ENCODE assay signal across 14 mouse cellular contexts in the genomic region with DNA sequence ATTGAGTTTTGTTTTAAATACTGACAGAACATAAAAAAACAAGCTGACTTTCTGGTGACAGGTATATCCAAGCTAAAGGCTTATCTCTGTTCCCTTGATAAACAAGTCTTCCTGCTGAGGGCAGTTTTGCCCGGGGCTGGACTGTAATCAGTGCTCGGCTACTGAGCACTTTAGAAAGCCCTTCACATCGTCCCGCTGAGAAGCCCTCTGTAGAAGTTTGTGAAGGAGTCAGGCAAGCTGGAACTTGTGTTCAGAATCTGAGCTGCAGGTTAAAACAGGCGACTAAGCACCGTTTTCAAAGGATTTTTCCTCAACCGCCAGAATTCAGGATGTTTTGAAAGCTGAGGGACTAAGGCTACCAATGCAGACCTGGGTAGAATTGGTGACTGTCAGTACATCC. TPM values are rescaled to one million over a fixed set of nuclear protein-coding genes. Genes with fewer than 3 reads are reported as not detected.
DNase-seq lines count a peak whose midpoint lies in the region; ATAC-seq and TF ChIP-seq lines count a peak whose summit lies in the region.
"Had no signal": no experiment of that assay in that cellular context is flagged by ENCODE, and none has a peak within 500 bp of the region (broad histone marks: within the 10 kb centered on the region; RNA-seq: fewer than 3 reads in every experiment).

No protein-coding gene starts in this region.

- WGBS in heart, embryonic 15.5 days: 5% methylated on average over 7 of the region's 7 CpGs
- WGBS in intestine, embryonic 16.5 days: 6% methylated on average over 7 of the region's 7 CpGs

- dilution Hi-C loops in CH12.LX (cut with MboI; ENCODE audit: extremely low pct_ligation_motif_present, extremely low pct_unique_long_range_greater_than_20kb, low sequenced_read_pairs): no loop called here

- ATAC-seq in heart, embryonic 15.5 days (replicated peaks; ENCODE audit: insufficient number of reproducible peaks, insufficient read depth, low FRiP score, low read depth): no peak
- no peak for ATAC-seq in intestine, embryonic 16.5 days

- no peaks in the 10 kb centered on the region for H3K27me3 ChIP-seq in heart, embryonic 15.5 days
- H3K27me3 ChIP-seq in CH12.LX (replicated peaks): peaks cover 7% of the 10 kb centered on the region
- H3K27me3 ChIP-seq in intestine, embryonic 16.5 days (replicated peaks; ENCODE audit: control insufficient read depth, insufficient read depth, low read length): no peaks in the 10 kb centered on the region
- H3K27me3 ChIP-seq: embryonic facial prominence, embryonic 13.5 days had no signal

- no peak for TF ChIP-seq POLR2A in CH12.LX (IDR thresholded peaks at IDR 0.05; ENCODE audit: low read depth, low read length)
- no peak for TF ChIP-seq POLR2A in brain, embryonic 14.5 days (IDR thresholded peaks at IDR 0.05; ENCODE audit: borderline replicate concordance, extremely low read depth, insufficient read depth, insufficient read length, poor library complexity, severe bottlenecking)

- in situ Hi-C loops in CH12.LX (cut with MboI; ENCODE audit: low pct_ligation_motif_present, low pct_unique_long_range_greater_than_20kb, low sequenced_read_pairs): no loop called here

- peaks cover 10% of the 10 kb centered on the region for H3K4me1 ChIP-seq in heart, embryonic 15.5 days (replicated peaks)
- no peaks in the 10 kb centered on the region for H3K4me1 ChIP-seq in CH12.LX (ENCODE audit: control insufficient read depth in 1 of 2, insufficient read depth in 2 of 2)
- peaks cover 7% of the 10 kb centered on the region for H3K4me1 ChIP-seq in intestine, embryonic 16.5 days (ENCODE audit: control insufficient read depth, insufficient read depth, low read length)

- no peak for DNase-seq in heart, postnatal 4 days
- no peak for DNase-seq in CH12.LX (ENCODE audit: extremely low read depth)
- DNase-seq in brain, embryonic 14.5 days (ENCODE audit: low read depth): peak; percentile 49
- no peak for DNase-seq in adipocyte (ENCODE audit: low spot score)
- no peak for DNase-seq in spleen, postnatal 14 days (ENCODE audit: low spot score in 2 of 2)
- DNase-seq: cerebellum, adult 18-20 months; layer of hippocampus, postnatal 36 days; right cerebral cortex, postnatal 4 days had no signal

- H3K36me3 ChIP-seq in heart, embryonic 15.5 days: no peaks in the 10 kb centered on the region
- no peaks in the 10 kb centered on the region for H3K36me3 ChIP-seq in CH12.LX (replicated peaks in 1 of 2; ENCODE audit: control insufficient read depth in 1 of 2, insufficient read depth in 1 of 2, low read length in 1 of 2)
- H3K36me3 ChIP-seq in intestine, embryonic 16.5 days (ENCODE audit: control insufficient read depth, insufficient read depth, low read length): no peaks in the 10 kb centered on the region
- H3K36me3 ChIP-seq: embryonic facial prominence, embryonic 13.5 days had no signal

- H3K4me3 ChIP-seq in heart, embryonic 15.5 days: no peak overlapping the region
- H3K4me3 ChIP-seq in CH12.LX (replicated peaks in 1 of 3; ENCODE audit: low read depth in 2 of 3, low read length in 2 of 3, poor library complexity in 1 of 3): no peak overlapping the region
- peak overlapping the region; percentile 19; the same call in 1 of the 2 replicates for H3K4me3 ChIP-seq in intestine, embryonic 16.5 days (ENCODE audit: low read length)
- H3K4me3 ChIP-seq: embryonic facial prominence, embryonic 13.5 days; myocyte had no signal

- H3K9me3 ChIP-seq in heart, embryonic 15.5 days (replicated peaks): no peaks in the 10 kb centered on the region
- H3K9me3 ChIP-seq in CH12.LX (replicated peaks; ENCODE audit: low read length): no peaks in the 10 kb centered on the region
- no peaks in the 10 kb centered on the region for H3K9me3 ChIP-seq in intestine, embryonic 16.5 days (ENCODE audit: control insufficient read depth, low read length)
- H3K9me3 ChIP-seq: embryonic facial prominence, embryonic 13.5 days had no signal

- no peak for TF ChIP-seq CTCF in CH12.LX (conservative IDR thresholded peaks at IDR 0.05 in 1 of 2, IDR thresholded peaks at IDR 0.05 in 1 of 2; ENCODE audit: low read depth in 2 of 2, low read length in 2 of 2)
- no peak for TF ChIP-seq CTCF in brain, embryonic 14.5 days (IDR thresholded peaks at IDR 0.05; ENCODE audit: borderline replicate concordance, extremely low read depth, insufficient read depth, insufficient read length)

- no peaks in the 10 kb centered on the region for H3K79me2 ChIP-seq in CH12.LX (replicated peaks; ENCODE audit: control insufficient read depth, extremely low read depth, insufficient read depth, poor library complexity, severe bottlenecking)

- H3K9ac ChIP-seq in heart, embryonic 15.5 days: no peak overlapping the region
- 0 out of 2 replicates have a peak overlapping the region, but pooled peaks have one; percentile 19 for H3K9ac ChIP-seq in CH12.LX (ENCODE audit: insufficient read depth, low read depth)
- H3K9ac ChIP-seq in intestine, embryonic 16.5 days (ENCODE audit: low read depth, low read length): peak overlapping the region; percentile 61
- H3K9ac ChIP-seq: embryonic facial prominence, embryonic 13.5 days; liver, embryonic 14.5 days had no signal

- peak overlapping the region; percentile 38 for H3K4me2 ChIP-seq in heart, embryonic 15.5 days
- H3K4me2 ChIP-seq in CH12.LX (ENCODE audit: insufficient read depth, low read depth, poor library complexity, severe bottlenecking): no peak overlapping the region
- peak overlapping the region; percentile 50 for H3K4me2 ChIP-seq in intestine, embryonic 16.5 days (ENCODE audit: low read depth, low read length)
- H3K4me2 ChIP-seq: embryonic facial prominence, embryonic 13.5 days had no signal

- no peak overlapping the region for H3K27ac ChIP-seq in heart, embryonic 15.5 days
- H3K27ac ChIP-seq in CH12.LX (ENCODE audit: insufficient read depth, low read depth): no peak overlapping the region
- peak overlapping the region; percentile 76 for H3K27ac ChIP-seq in intestine, embryonic 16.5 days (ENCODE audit: low read length)
- H3K27ac ChIP-seq: embryonic facial prominence, embryonic 13.5 days; kidney, postnatal 0 days; liver, embryonic 14.5 days had no signal

- TF ChIP-seq RAD21 in CH12.LX (IDR thresholded peaks at IDR 0.05; ENCODE audit: low read depth, low read length): no peak

- no peak for TF ChIP-seq EP300 in CH12.LX (IDR thresholded peaks at IDR 0.05; ENCODE audit: low read length)

TF ChIP-seq in CH12.LX, 34 proteins besides CTCF, POLR2A, EP300 and RAD21:
- TF ChIP-seq PAX5 (IDR thresholded peaks at IDR 0.05; ENCODE audit: low read length) (no peak), TBP (conservative IDR thresholded peaks at IDR 0.05; ENCODE audit: low read depth, low read length) (no peak), E2F4 (IDR thresholded peaks at IDR 0.05; ENCODE audit: insufficient replicate concordance, low read depth, low read length) (no peak), KAT2A (IDR thresholded peaks at IDR 0.05; ENCODE audit: insufficient replicate concordance, low read length) (no peak), USF1 (IDR thresholded peaks at IDR 0.05; ENCODE audit: low read depth, low read length) (no peak), ZC3H11A (IDR thresholded peaks at IDR 0.05; ENCODE audit: low read depth, low read length) (no peak), ZKSCAN1 (IDR thresholded peaks at IDR 0.05; ENCODE audit: borderline replicate concordance, low read depth, low read length) (no peak), GABPA (IDR thresholded peaks at IDR 0.05; ENCODE audit: insufficient replicate concordance, low read depth, low read length) (no peak), ZMIZ1 (IDR thresholded peaks at IDR 0.05; ENCODE audit: low read depth, low read length) (no peak), MAFK (IDR thresholded peaks at IDR 0.05; ENCODE audit: insufficient replicate concordance, low read length) (no peak), BHLHE40 (IDR thresholded peaks at IDR 0.05; ENCODE audit: low read depth, low read length) (no peak), JUN (IDR thresholded peaks at IDR 0.05; ENCODE audit: insufficient read depth, low read depth, low read length) (no peak), HCFC1 (IDR thresholded peaks at IDR 0.05; ENCODE audit: low read depth, low read length) (no peak)

RNA-seq across cellular contexts. Expression of gene Igf2bp3, which starts 7.1 kb away (rescaled TPM):
- polyA plus RNA-seq in heart, embryonic 15.5 days (2015; fragmentation: Nextera tagmentation; extraction: Ambion mirVana): 33.0 and 33.4 TPM in 2 replicates
- total RNA-seq in heart, postnatal 4 days (2021): 10 to 100 TPM; 17.2 to 18.5 TPM
- total RNA-seq in CH12.LX (2012; rRNA removed) (18.4 TPM in 2 replicates), CH12.LX (2014; rRNA removed) (35.6 and 39.1 TPM in 2 replicates)
- polyA plus RNA-seq in CH12.LX (2012; ENCODE audit: insufficient read length, low read depth): 22.0 and 23.1 TPM in 2 replicates
- polyA plus RNA-seq in brain, embryonic 14.5 days (2012; rRNA removed): 22.0 and 22.6 TPM in 2 replicates
- 78.7 and 81.9 TPM in 2 replicates for polyA plus RNA-seq in intestine, embryonic 16.5 days (2015; fragmentation: Nextera tagmentation; extraction: Ambion mirVana)
- total RNA-seq: layer of hippocampus, postnatal 36 days had no signal

RNA-seq across cellular contexts. Expression of gene Tra2a, which starts 41.9 kb away (rescaled TPM):
- polyA plus RNA-seq in heart, embryonic 15.5 days (2015; fragmentation: Nextera tagmentation; extraction: Ambion mirVana): 55.5 and 59.6 TPM in 2 replicates
- total RNA-seq in heart, postnatal 4 days (2021): 10 to 100 TPM; 41.3 to 49.4 TPM
- total RNA-seq in CH12.LX (2012; rRNA removed) (55.4 and 78.8 TPM in 2 replicates), CH12.LX (2014; rRNA removed) (120 and 142 TPM in 2 replicates)
- polyA plus RNA-seq in CH12.LX (2012; ENCODE audit: insufficient read length, low read depth): 95.1 and 103 TPM in 2 replicates
- polyA plus RNA-seq in brain, embryonic 14.5 days (2012; rRNA removed): 199 and 246 TPM in 2 replicates
- polyA plus RNA-seq in intestine, embryonic 16.5 days (2015; fragmentation: Nextera tagmentation; extraction: Ambion mirVana): 68.7 and 71.3 TPM in 2 replicates
